ENCODE assay signal across 8 mouse cellular contexts in genomic region chr4:137724766-137725165, GRCm38 (mm10).
A peak's percentile ranks its signal among the peaks of the same experiment; 100 is the strongest.
DNase-seq lines count a peak whose midpoint lies in the region; ATAC-seq and TF ChIP-seq lines count a peak whose summit lies in the region.

No protein-coding gene starts in this region.

- peaks cover 11% of the 10 kb centered on the region; the same call in 1 of the 2 replicates for H3K4me1 ChIP-seq in intestine, embryonic 14.5 days (replicated peaks; ENCODE audit: control insufficient read depth, insufficient read depth, low read length)
- peaks cover 30% of the 10 kb centered on the region for H3K4me1 ChIP-seq in intestine, embryonic 15.5 days (replicated peaks)
- H3K4me1 ChIP-seq in bone marrow macrophage, adult 2 months (ENCODE audit: control insufficient read depth, insufficient read depth, low read length), result no peaks in the 10 kb centered on the region
- H3K4me1 ChIP-seq in forebrain, embryonic 12.5 days, result peaks cover 45% of the 10 kb centered on the region

- H3K4me2 ChIP-seq in intestine, embryonic 14.5 days (ENCODE audit: low read length), result no peak overlapping the region
- no peak overlapping the region for H3K4me2 ChIP-seq in intestine, embryonic 15.5 days (replicated peaks)
- no peak overlapping the region for H3K4me2 ChIP-seq in forebrain, embryonic 12.5 days

- H3K4me3 ChIP-seq in intestine, embryonic 14.5 days (ENCODE audit: low read depth, low read length), result no peak overlapping the region
- no peak overlapping the region for H3K4me3 ChIP-seq in intestine, embryonic 15.5 days (replicated peaks)
- H3K4me3 ChIP-seq in bone marrow macrophage, adult 2 months (ENCODE audit: insufficient read depth, low read length), result peak overlapping the region; percentile 21; the same call in 1 of the 2 replicates
- H3K4me3 ChIP-seq in forebrain, embryonic 12.5 days (replicated peaks), result no peak overlapping the region

- H3K36me3 ChIP-seq in intestine, embryonic 14.5 days (ENCODE audit: control insufficient read depth, insufficient read depth, low read length), result no peaks in the 10 kb centered on the region
- H3K36me3 ChIP-seq in intestine, embryonic 15.5 days, result no peaks in the 10 kb centered on the region
- no peaks in the 10 kb centered on the region for H3K36me3 ChIP-seq in forebrain, embryonic 12.5 days (replicated peaks)

- WGBS in intestine, embryonic 14.5 days, result 57% methylated on average over 8 of the region's 8 CpGs
- WGBS in intestine, embryonic 15.5 days, result 53% methylated on average over 8 of the region's 8 CpGs
- WGBS in forebrain, embryonic 12.5 days, result 55% methylated on average over 8 of the region's 8 CpGs

- H3K9me3 ChIP-seq in intestine, embryonic 14.5 days (ENCODE audit: control insufficient read depth, low read length), result no peaks in the 10 kb centered on the region
- H3K9me3 ChIP-seq in intestine, embryonic 15.5 days, result no peaks in the 10 kb centered on the region
- no peaks in the 10 kb centered on the region for H3K9me3 ChIP-seq in forebrain, embryonic 12.5 days

- peak; percentile 80 for DNase-seq in intestine, embryonic 14.5 days (ENCODE audit: low spot score)
- DNase-seq in CD4-positive helper T cell, adult 2 months (ENCODE audit: low read depth, low spot score), result peak; percentile 66
- peak; percentile 74 for DNase-seq in gastrocnemius, postnatal 25 days
- peak; percentile 76 to 80 for DNase-seq in kidney, postnatal 4 days

- TF ChIP-seq CTCF in bone marrow macrophage, adult 2 months (IDR thresholded peaks at IDR 0.05; ENCODE audit: low read depth, low read length), result peak; percentile 98

- no peak for TF ChIP-seq POLR2A in bone marrow macrophage, adult 2 months (IDR thresholded peaks at IDR 0.05; ENCODE audit: borderline replicate concordance, low read depth, low read length)

- H3K27me3 ChIP-seq in intestine, embryonic 14.5 days (replicated peaks; ENCODE audit: control insufficient read depth, insufficient read depth, low read length), result peaks cover 27% of the 10 kb centered on the region
- H3K27me3 ChIP-seq in intestine, embryonic 15.5 days (replicated peaks), result peaks cover 38% of the 10 kb centered on the region
- H3K27me3 ChIP-seq in forebrain, embryonic 12.5 days, result peaks cover 59% of the 10 kb centered on the region

- no peak for ATAC-seq in intestine, embryonic 14.5 days (replicated peaks; ENCODE audit: low FRiP score, low TSS enrichment, low read depth)
- ATAC-seq in intestine, embryonic 15.5 days, result no peak
- ATAC-seq in monocyte, adult 5-6 weeks (replicated peaks; ENCODE audit: insufficient number of reproducible peaks, low FRiP score, low TSS enrichment, poor library complexity, severe bottlenecking), result peak; percentile 52
- ATAC-seq in forebrain, embryonic 12.5 days (ENCODE audit: low FRiP score), result no peak

- no peak overlapping the region for H3K9ac ChIP-seq in intestine, embryonic 14.5 days (ENCODE audit: low read length)
- no peak overlapping the region for H3K9ac ChIP-seq in intestine, embryonic 15.5 days
- H3K9ac ChIP-seq in forebrain, embryonic 12.5 days, result no peak overlapping the region

- no peak overlapping the region for H3K27ac ChIP-seq in intestine, embryonic 14.5 days (ENCODE audit: low read depth)
- no peak overlapping the region for H3K27ac ChIP-seq in intestine, embryonic 15.5 days
- H3K27ac ChIP-seq in bone marrow macrophage, adult 2 months (ENCODE audit: insufficient read depth, low read depth, low read length), result 0 out of 2 replicates have a peak overlapping the region, but pooled peaks have one; percentile 47
- no peak overlapping the region for H3K27ac ChIP-seq in forebrain, embryonic 12.5 days
